Mouse (Mus musculus) embryonic facial prominence, embryonic 11.5 days (tissue): ENCODE data around the gene Ldlrad1. TPM values are rescaled to one million over a fixed set of nuclear protein-coding genes. Genes with fewer than 3 reads are reported as not detected.

Experiments used
- ATAC-seq: fragments of 200-750 bp; cut with Nextera tagmentation; replicated peaks from 2 replicates; pipeline ENCODE4 v1.8.0; 2017; ENCODE audit warnings: low read depth; ENCODE audit not compliant: insufficient number of reproducible peaks, low FRiP score, low TSS enrichment
- DNase-seq: peaks from one replicate; pipeline ENCODE4 v3.0.0-alpha.2; 2015; ENCODE audit warnings: low spot score
- H3K27ac ChIP-seq: fragments of 300-500 bp; sonication (generic); replicated peaks from 2 replicates; pipeline ENCODE4 v1.5.1; 2014; ENCODE audit warnings: mild to moderate bottlenecking, low read depth, low read length, control low read depth
- H3K27me3 ChIP-seq: fragments of 300-500 bp; sonication (generic); 2 replicates; pipeline ENCODE4 v1.6.1; 2014; ENCODE audit warnings: mild to moderate bottlenecking, low read length, moderate library complexity, mixed read lengths; ENCODE audit not compliant: control insufficient read depth, insufficient read depth
- H3K36me3 ChIP-seq: fragments of 300-500 bp; sonication (generic); replicated peaks from 2 replicates; pipeline ENCODE4 v1.6.1; 2014; ENCODE audit warnings: low read depth, mild to moderate bottlenecking, low read length, moderate library complexity, mixed read lengths; ENCODE audit not compliant: control insufficient read depth, insufficient read depth
- H3K4me1 ChIP-seq: fragments of 300-500 bp; sonication (generic); 2 replicates; pipeline ENCODE4 v1.6.1; 2014; ENCODE audit warnings: low read length, mixed read lengths; ENCODE audit not compliant: control insufficient read depth, insufficient read depth
- H3K4me2 ChIP-seq: fragments of 300-500 bp; sonication (generic); 2 replicates; pipeline ENCODE4 v1.6.1; 2014; ENCODE audit warnings: low read depth, mild to moderate bottlenecking, control low read depth, low read length, moderate library complexity
- H3K4me3 ChIP-seq: fragments of 300-500 bp; sonication (generic); 2 replicates; pipeline ENCODE4 v1.5.1; 2014; ENCODE audit warnings: low read depth, low read length, control low read depth
- H3K9ac ChIP-seq: fragments of 300-500 bp; sonication (generic); replicated peaks from 2 replicates; pipeline ENCODE4 v1.6.1; 2014; ENCODE audit warnings: mild to moderate bottlenecking, control low read depth, low read length
- H3K9me3 ChIP-seq: fragments of 300-500 bp; sonication (generic); replicated peaks from 2 replicates; pipeline ENCODE4 v1.6.1; 2016; ENCODE audit warnings: mild to moderate bottlenecking, low read length, inconsistent platforms, mixed read lengths; ENCODE audit not compliant: control insufficient read depth
- WGBS: fragments of 180-500 bp; shearing (Covaris S2); extraction: QIAGEN DNeasy Blood & Tissue Kit; methylation state at CpG from one replicate; pipeline ENCODE4 v1.1.7; 2014; 5-methylcytosine and 5-hydroxymethylcytosine counted together
- polyA plus RNA-seq: library from polyadenylated mRNA; unstranded; fragments of >200 nt; fragmentation: Nextera tagmentation; extraction: Ambion mirVana; gene quantifications from 2 replicates; pipeline ENCODE4 v1.2.1, GENCODE M21; 2014

Gene Ldlrad1
- polyA plus RNA-seq, 1 experiment from 2014 or later, result not detected

DNA sequence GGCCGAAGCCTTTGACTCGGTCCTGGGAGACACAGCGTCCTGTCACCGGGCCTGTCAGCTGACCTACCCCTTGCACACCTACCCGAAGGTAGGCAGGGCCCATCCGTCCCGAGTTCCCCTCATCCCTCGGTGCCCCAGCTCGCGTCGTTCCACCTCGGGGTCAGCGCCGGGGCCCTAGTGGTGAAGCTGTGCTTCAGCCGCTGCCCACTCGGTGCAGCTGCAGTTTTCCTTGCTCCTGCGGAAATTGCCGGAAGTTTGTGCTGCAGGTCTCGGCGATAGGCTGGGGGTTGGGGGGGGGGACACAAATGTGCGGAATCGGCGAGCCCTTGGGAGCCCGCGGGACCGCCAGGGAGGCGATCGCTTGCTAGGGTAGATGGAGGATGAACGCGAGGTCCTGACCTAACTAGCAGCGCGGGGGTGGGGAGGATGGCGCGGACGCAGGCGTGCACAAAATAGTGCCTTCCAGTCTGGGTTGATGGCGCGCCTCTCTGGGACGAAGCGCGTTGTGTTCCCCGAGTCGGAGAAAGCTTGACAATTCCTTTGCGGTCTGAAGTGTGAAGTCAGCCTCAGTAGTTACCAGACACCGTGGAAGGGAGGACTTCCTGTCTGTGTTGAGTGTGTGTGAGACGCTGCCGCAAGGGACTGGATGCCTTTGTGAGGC is 30.0 kb upstream of the Ldlrad1 start, which contains the start of gene Tceanc2:
Tceanc2 (minus strand) TSS at position 287 of the 661 bp plus-strand sequence.
- DNase-seq (peak; percentile 61), ATAC-seq (peak; percentile 75)
- WGBS, result under 1% methylated on average over 47 of the region's 47 CpGs

GRCm38 (mm10) chr4:107179561-107179960 is 29.4 kb upstream of the Ldlrad1 start:
- H3K4me1 ChIP-seq, result no peaks in the 10 kb centered on the region
- H3K9me3 ChIP-seq, result no peaks in the 10 kb centered on the region
- peak overlapping the region; percentile 98 for H3K4me3 ChIP-seq
- no peaks in the 10 kb centered on the region for H3K27me3 ChIP-seq
- ATAC-seq (no peak), DNase-seq (peak; percentile 33)
- WGBS, result 6% methylated on average over 8 of the region's 8 CpGs
- H3K36me3 ChIP-seq, result no peaks in the 10 kb centered on the region; the same call in 1 of the 2 replicates
- H3K4me2 ChIP-seq, result peak overlapping the region; percentile 54
- peak overlapping the region; percentile 82 for H3K9ac ChIP-seq
- peak overlapping the region; percentile 95; the same call in 1 of the 2 replicates for H3K27ac ChIP-seq

More for the DNA sequence above, 30.0 kb upstream of the Ldlrad1 start, which contains the start of gene Tceanc2:
- Histone ChIP-seq H3K27ac (peak within 1 kb of the TSS; percentile 95), H3K9me3 (no peaks in the 10 kb centered on the region), H3K27me3 (no peaks in the 10 kb centered on the region), H3K36me3 (no peaks in the 10 kb centered on the region; the same call in 1 of the 2 replicates), H3K4me3 (peak within 1 kb of the TSS; percentile 98), H3K9ac (peak within 1 kb of the TSS; percentile 82), H3K4me2 (peak within 1 kb of the TSS; percentile 58), H3K4me1 (no peaks in the 10 kb centered on the region)

GRCm38 (mm10) chr4:107180746-107181145 is 28.2 kb upstream of the Ldlrad1 start:
- Histone ChIP-seq H3K36me3 (no peaks in the 10 kb centered on the region), H3K9ac (no peak overlapping the region), H3K4me1 (no peaks in the 10 kb centered on the region), H3K4me3 (no peak overlapping the region), H3K4me2 (no peak overlapping the region), H3K27ac (no peak overlapping the region), H3K27me3 (no peaks in the 10 kb centered on the region), H3K9me3 (no peaks in the 10 kb centered on the region)
- no peak for DNase-seq
- no peak for ATAC-seq

DNA sequence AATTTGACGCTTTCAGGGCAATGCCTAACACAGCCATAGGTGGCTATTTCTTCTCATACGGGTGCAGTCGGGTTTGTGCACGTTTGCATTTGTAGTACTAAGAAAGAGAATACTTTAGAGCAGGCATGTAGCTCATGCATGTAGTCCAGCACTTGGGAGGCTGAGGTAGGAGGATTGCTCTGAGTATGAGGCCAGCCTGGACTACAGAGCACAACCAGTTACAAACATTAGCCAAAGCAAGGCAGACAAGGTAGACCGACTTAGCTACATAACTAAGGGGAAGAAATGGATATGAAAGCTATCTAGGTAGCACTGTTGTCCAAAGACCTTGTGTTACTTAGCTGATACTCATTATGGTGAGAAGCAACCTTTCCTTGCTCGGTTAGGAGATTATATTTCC is 27.1 kb upstream of the Ldlrad1 start:
- DNase-seq (no peak), ATAC-seq (no peak)
- Histone ChIP-seq H3K27me3 (no peaks in the 10 kb centered on the region), H3K4me3 (no peak overlapping the region), H3K9me3 (no peaks in the 10 kb centered on the region), H3K9ac (no peak overlapping the region), H3K36me3 (no peaks in the 10 kb centered on the region; the same call in 1 of the 2 replicates), H3K4me1 (no peaks in the 10 kb centered on the region), H3K27ac (no peak overlapping the region), H3K4me2 (no peak overlapping the region)
- WGBS, result 81% methylated on average over 6 of the region's 6 CpGs

DNA sequence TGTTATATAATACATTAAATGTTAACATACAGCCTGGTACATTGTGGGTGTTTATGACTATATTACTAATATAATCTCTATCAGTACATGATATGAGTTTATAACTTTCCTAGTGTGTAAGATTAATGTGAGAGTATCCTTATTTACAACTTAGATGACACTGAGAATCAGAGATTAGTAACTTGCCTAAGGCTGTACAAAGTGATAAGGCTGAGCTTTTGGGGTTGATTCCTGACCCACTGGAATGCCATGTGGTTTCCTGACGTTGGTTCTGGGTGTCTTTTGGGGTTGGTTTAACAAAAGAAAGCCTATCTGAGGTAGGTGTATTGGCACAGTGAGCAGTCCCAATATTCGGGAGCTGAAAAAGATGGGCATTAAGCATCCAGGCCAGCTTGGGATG is 26.2 kb upstream of the Ldlrad1 start:
- no peaks in the 10 kb centered on the region for H3K27me3 ChIP-seq
- no peak overlapping the region for H3K4me3 ChIP-seq
- H3K9ac ChIP-seq, result no peak overlapping the region
- WGBS, result 54% methylated on average over 2 of the region's 2 CpGs
- no peak for DNase-seq
- H3K4me1 ChIP-seq, result no peaks in the 10 kb centered on the region
- no peaks in the 10 kb centered on the region for H3K9me3 ChIP-seq
- no peak overlapping the region for H3K27ac ChIP-seq
- no peak for ATAC-seq
- no peaks in the 10 kb centered on the region; the same call in 1 of the 2 replicates for H3K36me3 ChIP-seq
- H3K4me2 ChIP-seq, result no peak overlapping the region

DNA sequence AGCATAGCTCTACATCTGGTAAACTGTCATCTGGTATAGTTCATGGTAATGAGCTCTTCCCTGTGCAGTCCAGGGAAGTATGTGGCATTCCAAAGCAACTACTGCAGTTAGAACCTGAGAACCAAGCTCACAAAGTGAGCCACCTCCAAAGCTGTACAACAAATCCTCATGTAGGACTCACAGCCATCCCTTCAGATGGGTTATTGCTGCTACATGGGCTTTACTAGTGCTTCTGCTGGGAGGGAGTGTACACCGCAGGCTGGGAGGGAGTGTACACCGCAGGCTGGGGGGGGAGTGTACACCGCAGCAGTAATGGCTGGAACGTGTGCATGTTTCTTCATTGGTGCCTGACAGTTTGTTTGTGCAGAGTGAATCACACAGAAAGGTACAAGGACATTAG is 25.8 kb upstream of the Ldlrad1 start:
- Histone ChIP-seq H3K4me2 (no peak overlapping the region), H3K36me3 (no peaks in the 10 kb centered on the region; the same call in 1 of the 2 replicates), H3K27ac (no peak overlapping the region), H3K9me3 (no peaks in the 10 kb centered on the region), H3K9ac (no peak overlapping the region), H3K4me3 (no peak overlapping the region), H3K27me3 (no peaks in the 10 kb centered on the region), H3K4me1 (no peaks in the 10 kb centered on the region)
- no peak for ATAC-seq
- WGBS, result 87% methylated on average over 4 of the region's 4 CpGs
- peak; percentile 18 for DNase-seq

GRCm38 (mm10) chr4:107185703-107186102 is 23.3 kb upstream of the Ldlrad1 start:
- Histone ChIP-seq H3K4me1 (no peaks in the 10 kb centered on the region), H3K9me3 (no peaks in the 10 kb centered on the region), H3K4me2 (no peak overlapping the region), H3K27ac (no peak overlapping the region), H3K9ac (no peak overlapping the region), H3K27me3 (no peaks in the 10 kb centered on the region), H3K36me3 (no peaks in the 10 kb centered on the region; the same call in none of the 2 replicates), H3K4me3 (no peak overlapping the region)
- ATAC-seq (no peak), DNase-seq (peak; percentile 87)
- WGBS, result 37% methylated on average over 3 of the region's 3 CpGs

- H3K27ac ChIP-seq, result no peak overlapping the region
- H3K4me3 ChIP-seq, result no peak overlapping the region
- peaks cover 3% of the 10 kb centered on the region for H3K36me3 ChIP-seq
- DNase-seq (no peak), ATAC-seq (no peak)
- H3K9ac ChIP-seq, result no peak overlapping the region
- 94% methylated on average over 3 of the region's 3 CpGs for WGBS
- H3K9me3 ChIP-seq, result no peaks in the 10 kb centered on the region
- no peaks in the 10 kb centered on the region for H3K4me1 ChIP-seq
- no peak overlapping the region for H3K4me2 ChIP-seq
- H3K27me3 ChIP-seq, result no peaks in the 10 kb centered on the region
Observed at GRCm38 (mm10) chr4:107193841-107194240, 15.1 kb upstream of the Ldlrad1 start.
